Mouse (Mus musculus) adipose tissue, adult 10 weeks (tissue): ENCODE data around the gene Sf1. TPM values are rescaled to one million over a fixed set of nuclear protein-coding genes. Genes with fewer than 3 reads are reported as not detected.

Experiments
- polyA plus RNA-seq: library from polyadenylated mRNA; stranded (reverse); fragments of 350-450 nt; fragmentation: Illumina TruSeq; extraction: RNeasy Lipid Tissue Mini Kit (QIAGEN cat#74804); gene quantifications from one replicate; pipeline ENCODE4 v1.2.3, GENCODE M21; 2014; ENCODE audit warnings: low read depth, low replicate concordance

Sf1 gene
- 195 TPM for polyA plus RNA-seq

DNA sequence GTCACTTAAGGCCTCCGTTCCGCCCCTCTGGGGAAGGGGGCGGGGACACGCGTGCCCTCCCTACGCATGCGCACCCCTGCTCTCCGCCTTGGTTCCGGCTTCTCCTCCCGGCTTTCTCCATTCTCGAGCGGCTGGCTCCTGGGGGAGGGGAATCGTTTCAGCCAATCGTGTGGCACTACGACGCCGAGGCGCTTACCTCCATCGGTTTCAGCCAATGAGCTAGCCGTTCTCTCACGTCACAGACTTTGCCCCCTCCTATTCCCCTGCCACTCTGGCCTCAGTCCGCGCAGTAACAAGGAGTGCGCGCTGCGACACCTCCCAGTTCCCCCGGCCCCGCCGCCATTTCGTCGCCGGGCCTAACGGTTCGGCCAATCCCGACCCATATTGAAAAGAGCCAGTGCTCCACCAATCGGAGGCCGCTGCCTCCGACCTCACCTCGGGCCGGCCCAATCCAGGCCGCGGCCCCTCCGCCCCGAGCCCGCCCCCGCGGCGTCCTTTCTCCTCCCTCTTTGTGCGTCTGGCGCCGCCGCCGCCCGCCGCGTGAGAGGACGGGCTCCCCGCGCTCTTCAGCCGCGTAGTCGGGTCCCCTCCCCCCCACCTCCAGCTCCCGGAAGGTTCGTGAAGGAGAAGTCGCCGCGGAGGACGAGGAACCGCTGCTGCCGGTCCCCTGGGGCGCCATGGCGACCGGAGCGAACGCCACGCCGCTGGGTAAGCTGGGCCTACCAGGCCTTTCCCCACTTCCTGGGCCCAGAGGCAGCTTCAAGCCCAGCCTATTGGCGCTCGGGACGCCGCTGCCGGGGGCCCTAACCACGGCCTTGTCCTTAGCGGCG lies at the start of gene Sf1:
Sf1 (plus strand) TSS at position 280 of the 830 bp plus-strand sequence.

DNA sequence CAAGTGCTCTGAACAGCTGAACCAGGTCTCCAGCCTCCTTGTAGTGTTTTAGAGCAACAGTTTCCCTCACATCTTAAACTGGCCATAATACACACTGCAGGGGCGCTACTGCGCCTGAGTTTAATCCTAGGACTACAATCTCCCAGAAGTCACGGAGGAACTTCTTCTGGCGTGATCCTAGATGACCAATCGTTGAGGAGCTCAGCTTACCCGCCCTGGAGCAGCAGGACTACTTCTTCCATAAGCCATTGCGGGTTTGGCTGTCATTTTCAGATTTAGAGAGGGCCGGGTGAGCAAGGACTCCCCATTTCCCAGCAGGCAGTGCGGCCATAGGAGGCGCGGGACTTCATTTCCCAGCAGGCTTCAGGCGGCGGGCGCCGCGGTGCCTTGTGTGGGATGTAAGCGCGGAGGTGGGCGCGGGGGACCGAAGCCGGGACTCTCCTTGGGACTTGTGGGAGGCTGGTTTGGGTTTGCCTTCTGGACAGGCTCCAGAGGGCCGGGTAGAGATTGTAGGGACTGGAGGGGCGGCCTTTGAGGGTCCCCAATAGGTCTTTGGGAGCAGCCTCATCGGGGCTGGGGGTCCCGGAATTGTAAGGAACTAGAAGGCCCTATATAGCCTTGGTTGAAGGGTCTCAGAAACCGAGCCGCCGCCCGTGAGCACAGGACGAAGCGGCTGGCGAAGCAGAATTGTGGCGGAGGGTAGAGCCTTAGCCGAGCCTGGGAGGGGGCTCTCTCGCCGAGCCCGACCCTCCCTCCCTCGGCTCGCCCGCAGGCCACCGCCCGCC lies 28.6 kb upstream of the Sf1 start, which contains the start of gene Men1:
Men1 (plus strand) TSS at position 307 of the 785 bp plus-strand sequence.

GRCm38 (mm10) chr19:6340524-6341452 lies 22.7 kb upstream of the Sf1 start, which contains the start of gene Map4k2:
Gene Map4k2 (plus strand): TSS chr19:6341135.

GRCm38 (mm10) chr19:6384128-6384527 lies 20.6 kb downstream of the Sf1 start, which contains the start of gene Pygm:
Gene Pygm (plus strand): TSS chr19:6384399.

GRCm38 (mm10) chr19:6399285-6400095 lies 36.0 kb downstream of the Sf1 start, which contains the start of gene Rasgrp2:
Gene Rasgrp2 (plus strand): TSS chr19:6399340.

GRCm38 (mm10) chr19:6418233-6418879 lies 54.9 kb downstream of the Sf1 start, which contains the start of gene Nrxn2:
Gene Nrxn2 (plus strand): TSS chr19:6418731.

Other genes with a start within 250 kb of the Sf1 start
- gene Sac3d1, start 245.0 kb upstream of the Sf1 start, polyA plus RNA-seq, result 10.6 TPM
- gene Snx15, start 235.4 kb upstream of the Sf1 start, polyA plus RNA-seq, result 20.6 TPM
- 1.4 TPM for gene Batf2, start 222.7 kb upstream of the Sf1 start, polyA plus RNA-seq
- gene Arl2, start 222.1 kb upstream of the Sf1 start, polyA plus RNA-seq, result 52.1 TPM
- gene Majin, start 179.3 kb upstream of the Sf1 start, polyA plus RNA-seq, result 0.65 TPM
- 0.84 TPM for gene Gpha2, start 137.3 kb upstream of the Sf1 start, polyA plus RNA-seq
- gene Ppp2r5b, start 127.8 kb upstream of the Sf1 start, polyA plus RNA-seq, result 33.8 TPM
- 14.8 TPM for gene Atg2a, start 122.0 kb upstream of the Sf1 start, polyA plus RNA-seq
- gene Ehd1, start 87.0 kb upstream of the Sf1 start, polyA plus RNA-seq, result 53.9 TPM
- 15.2 TPM for gene Cdc42bpg, start 57.2 kb upstream of the Sf1 start, polyA plus RNA-seq
- gene Men1, start 28.7 kb upstream of the Sf1 start, polyA plus RNA-seq, result 23.6 TPM
- 36.8 TPM for gene Map4k2, start 22.6 kb upstream of the Sf1 start, polyA plus RNA-seq
- gene Pygm, start 20.7 kb downstream of the Sf1 start, polyA plus RNA-seq, result 10.1 TPM
- gene Rasgrp2, start 35.6 kb downstream of the Sf1 start, polyA plus RNA-seq, result 44.5 TPM
- 1.1 TPM for gene Nrxn2, start 55.0 kb downstream of the Sf1 start, polyA plus RNA-seq
- gene Slc22a12, start 179.3 kb downstream of the Sf1 start, polyA plus RNA-seq, result 0.17 TPM